Mouse (Mus musculus) lung, postnatal 25 days (tissue): ENCODE measurements at regions not wholly inside any gene's neighbourhood (a gene's known extent, or its start where the extent isn't known, plus 50 kb on each side); places are given as distances from the start of the nearest gene placed in this dataset.

Experiments used
- DNase-seq: peaks from one replicate; pipeline ENCODE4 v3.0.0; 2022; ENCODE audit warnings: low spot score

DNA sequence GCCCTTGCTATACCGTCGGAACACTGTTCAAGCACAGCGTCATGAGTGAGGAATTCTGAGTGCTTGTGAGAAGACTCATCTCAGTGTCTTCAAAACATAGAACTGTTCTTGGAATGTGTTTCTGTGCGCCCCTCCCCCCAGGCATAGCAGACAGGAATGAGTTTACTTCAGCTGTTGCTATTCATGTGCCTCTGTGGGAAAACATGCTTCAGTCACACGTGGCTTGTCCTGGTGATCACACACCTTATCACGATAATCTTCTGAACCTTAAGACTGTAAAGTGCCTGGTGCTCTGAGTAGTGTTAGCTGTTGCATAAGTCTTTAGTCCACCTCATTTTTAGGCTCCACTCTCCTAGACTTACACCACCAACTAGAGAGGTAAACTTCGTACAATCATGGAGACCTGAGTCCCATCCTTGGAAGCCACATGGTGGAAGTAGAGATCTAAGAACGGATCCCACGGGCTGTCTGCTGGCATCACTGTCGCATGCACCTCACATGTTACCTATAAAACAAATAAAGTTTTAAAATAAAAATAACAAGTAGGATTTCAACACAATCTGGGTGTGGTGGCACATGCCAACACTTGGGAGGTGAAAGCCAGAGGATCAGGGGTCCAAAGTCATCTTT, 1143.8 kb downstream of the 4930447A16Rik start:
- DNase-seq = peak; percentile 42

DNA sequence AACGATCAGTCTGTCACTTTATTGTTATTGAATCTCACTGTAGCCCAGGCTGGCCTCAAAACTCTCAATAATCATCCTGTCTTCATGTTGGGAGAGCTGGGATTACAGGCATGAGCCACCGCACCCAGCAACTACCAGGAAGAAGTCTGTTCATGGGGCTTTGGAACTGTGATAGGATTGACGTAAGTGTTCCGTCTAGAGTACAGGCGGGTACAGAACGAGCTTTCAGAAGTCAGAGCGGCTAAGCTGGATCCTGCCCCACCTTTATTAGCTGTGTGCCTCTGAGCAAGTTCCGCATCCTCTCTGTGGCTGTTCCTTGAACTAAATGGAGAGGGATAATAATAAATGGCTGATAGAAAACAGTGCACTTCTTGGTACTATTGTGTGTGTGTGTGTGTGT, 1144.8 kb downstream of the 4930447A16Rik start:
- peak; percentile 51 for DNase-seq

DNA sequence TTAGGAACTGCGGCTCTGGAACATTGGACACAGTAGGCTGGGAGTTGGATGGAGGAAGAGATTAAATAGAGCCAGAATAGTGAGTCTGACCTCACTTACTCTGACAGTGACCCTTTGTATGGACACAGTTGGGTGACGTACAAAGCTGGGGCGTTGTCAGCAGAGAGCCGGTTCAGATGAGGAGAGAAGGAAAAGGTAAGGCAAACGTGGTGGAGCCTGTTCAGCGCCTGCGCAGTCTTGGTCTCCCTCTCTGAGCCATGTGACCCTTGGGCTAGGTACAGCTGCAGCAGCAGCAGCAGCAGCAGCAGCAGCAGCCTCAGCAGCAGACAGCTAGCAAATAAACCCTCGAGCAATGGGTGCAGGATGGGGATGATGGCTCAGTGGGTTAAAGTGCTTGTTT, 1145.4 kb downstream of the 4930447A16Rik start:
- DNase-seq = peak; percentile 57

DNA sequence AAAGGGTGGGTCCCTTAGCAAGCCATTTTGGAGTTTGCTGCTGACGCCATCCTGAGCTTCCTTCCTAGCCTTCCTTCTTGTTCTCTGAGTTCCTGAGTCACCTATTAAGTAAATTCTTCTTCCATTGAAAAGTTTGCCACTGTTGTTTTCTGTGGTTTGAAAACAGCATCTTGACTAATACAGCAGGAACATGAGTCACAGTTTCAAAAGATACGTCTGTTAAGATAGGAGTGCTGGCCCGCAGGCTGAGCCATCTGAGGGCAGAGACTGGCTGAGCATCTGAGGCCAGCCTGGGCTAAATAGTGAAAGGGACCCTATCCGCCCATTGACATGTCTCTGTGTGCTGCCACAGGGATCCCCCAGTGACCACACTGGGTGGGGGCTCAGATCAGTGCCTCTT, 1147.3 kb downstream of the 4930447A16Rik start:
- no peak for DNase-seq

DNA sequence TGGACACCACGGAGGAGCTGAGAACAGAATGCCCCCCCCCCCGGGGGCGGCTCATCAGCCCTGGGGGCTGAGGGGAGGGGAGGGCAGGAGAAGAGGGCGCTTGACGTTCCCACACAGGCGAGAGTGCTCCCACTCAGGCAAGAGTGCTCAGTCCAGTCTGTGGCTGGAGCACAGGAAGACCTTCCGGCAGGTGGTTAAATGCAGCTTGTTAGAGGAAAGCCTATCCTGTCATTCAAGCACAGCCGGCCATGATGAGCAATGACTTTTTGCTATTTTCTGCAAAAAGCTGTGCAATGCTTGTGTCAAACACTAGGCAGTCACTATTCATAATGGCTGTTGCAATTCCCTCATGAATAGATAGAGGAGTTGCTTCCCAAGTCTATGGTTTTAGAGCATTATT, 1149.1 kb downstream of the 4930447A16Rik start:
- no peak for DNase-seq

DNA sequence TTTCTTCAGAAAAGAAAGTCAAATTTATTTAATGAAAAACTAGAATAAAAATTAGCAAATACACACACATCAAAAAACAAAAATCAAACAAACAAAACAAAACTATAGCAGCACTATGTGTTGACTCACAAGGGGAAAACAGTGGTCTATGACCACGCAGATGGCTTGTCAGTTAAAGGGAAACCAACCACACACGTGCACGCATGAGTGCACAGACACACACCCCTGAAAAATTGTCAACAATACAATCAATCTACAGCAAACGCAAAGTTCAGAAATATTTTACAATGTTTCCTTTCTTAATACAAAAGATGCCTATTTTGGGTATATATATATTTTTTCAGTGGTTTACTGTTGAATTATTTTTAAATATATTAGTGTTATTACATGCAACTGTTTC, 1149.9 kb downstream of the 4930447A16Rik start:
- no peak for DNase-seq

DNA sequence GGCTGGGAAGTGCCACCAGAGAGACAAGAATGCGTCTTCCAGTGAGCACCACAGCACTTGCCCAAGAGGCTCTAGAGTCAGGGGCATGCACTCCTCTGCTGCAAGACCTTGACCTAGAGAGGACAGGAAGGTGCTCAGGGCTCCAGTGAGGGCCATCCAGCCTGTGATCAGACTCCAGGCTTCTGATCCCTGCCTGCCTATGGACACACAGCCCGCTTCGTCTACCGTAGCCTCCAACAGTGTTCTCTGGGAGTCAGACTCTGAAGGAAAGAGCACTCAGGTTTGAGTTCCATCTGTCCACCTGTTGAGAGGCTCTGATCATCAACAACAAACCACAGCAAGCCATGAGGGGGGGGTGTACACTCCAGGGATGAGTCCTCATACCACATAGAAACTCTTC, 1152.3 kb downstream of the 4930447A16Rik start:
- DNase-seq = no peak

DNA sequence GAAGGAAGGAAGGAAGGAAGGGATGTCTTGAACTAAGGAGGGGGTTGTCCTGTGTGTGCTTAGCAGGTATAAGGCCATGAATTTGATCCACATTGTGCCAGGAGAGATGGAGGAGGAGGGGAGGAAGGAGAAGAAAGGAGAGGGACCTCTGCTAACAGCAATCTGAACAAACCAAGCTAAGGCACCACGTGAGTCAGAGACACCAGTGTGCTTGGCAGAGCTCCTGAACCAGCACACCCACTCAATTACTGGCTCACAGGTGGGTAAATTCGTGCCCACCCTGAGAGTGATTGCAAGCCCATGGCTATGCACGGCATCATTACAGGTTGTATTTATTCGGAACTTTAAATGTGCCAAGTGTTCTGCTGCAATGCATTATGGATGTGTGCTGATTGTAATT, 1154.1 kb downstream of the 4930447A16Rik start:
- DNase-seq = no peak

DNA sequence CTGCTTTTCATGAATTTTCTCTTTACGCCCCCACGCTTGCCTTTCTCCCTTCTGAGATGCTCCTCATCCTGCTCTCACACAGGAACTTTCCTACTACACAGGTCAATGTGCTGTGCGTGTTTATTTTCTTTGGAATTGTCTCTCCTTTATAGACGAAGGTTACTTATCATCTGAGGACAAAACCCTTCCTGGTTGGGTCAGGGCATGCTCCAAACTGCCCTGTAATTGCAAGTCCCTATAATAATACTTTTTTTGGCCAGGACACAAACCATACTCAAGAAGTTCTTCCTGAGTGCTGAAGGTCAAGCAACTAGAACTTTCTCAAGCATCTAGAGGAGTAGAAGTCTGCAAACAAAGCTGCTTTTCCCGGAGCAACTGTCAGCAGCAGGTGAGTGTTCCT, 1158.1 kb downstream of the 4930447A16Rik start:
- no peak for DNase-seq

DNA sequence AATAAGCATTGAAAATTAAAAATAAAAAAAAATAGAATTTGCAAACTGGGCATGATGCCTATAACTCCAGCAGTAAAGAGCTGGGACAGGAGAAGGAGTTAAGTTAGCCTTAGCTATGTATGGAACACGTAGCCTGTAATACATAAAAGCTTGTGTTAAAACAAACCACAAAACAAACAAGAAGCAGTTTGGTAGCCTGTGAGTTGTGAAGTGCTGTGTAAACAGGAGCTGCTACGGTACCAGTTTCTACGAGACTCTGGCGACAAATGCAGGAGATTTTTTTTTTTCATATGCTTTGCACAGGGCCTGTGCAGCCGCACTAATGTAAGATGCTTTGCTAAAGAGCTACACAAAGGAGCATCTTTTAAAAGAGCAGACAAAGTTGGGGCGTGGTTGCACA, 1159.1 kb downstream of the 4930447A16Rik start:
- peak; percentile 39 for DNase-seq

DNA sequence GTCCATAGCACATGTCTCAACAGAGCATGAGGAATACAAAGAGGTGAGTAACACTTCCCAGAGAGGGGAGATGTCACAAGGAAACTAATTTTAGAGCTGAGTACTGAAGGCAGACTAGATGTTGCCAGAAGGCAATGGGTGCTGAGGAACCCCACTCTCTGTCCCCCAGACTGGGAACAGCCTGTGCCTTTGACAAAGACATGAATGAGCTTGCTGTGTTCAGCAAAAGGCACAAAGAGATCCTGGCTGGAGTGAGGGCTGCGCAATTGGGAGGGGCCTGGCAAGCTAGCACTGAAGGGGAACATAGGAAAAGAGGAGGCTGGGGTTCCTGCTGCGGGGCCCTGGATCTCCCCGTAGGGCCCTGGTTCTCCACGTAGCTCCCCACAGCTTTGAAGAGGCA, 1160.3 kb downstream of the 4930447A16Rik start:
- DNase-seq = no peak

DNA sequence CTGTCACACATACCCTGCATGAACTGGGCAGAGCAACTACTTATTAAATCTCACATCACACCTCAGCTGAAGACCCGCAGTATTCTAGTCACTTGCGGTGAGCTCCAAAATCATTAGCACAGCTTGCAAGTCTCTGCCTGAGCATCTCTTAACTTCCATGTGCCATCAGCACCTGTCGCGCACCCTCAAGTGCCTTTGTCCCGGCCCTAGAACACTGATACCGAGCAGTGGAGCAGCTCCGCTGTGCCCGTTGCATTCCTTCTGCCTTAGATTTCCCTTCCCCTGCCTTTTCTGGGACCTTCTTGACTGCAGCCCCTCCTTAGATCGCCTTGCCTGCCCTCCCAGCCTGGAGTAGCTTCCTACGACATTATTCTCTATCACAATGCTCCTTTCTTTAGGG, 1161.2 kb downstream of the 4930447A16Rik start:
- no peak for DNase-seq

DNA sequence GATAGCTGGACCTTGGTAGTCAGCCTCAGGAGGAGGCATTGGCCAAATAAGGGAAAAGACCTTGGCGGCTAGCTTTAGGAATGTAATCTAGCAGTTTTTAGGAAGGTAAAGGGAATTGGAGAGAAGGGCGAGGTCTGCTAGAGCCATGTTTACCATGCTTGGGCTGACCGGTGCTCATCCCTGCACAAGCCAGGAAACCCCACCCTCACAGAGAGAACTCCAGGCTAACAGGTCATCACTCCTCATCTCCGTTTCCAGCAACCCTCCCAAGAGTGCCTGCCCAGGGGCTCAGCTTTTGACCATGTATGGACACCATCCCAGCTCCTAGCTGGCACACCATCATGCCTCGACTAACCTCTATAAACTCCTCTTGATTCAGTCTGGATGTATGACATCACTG, 1162.9 kb downstream of the 4930447A16Rik start:
- no peak for DNase-seq

DNA sequence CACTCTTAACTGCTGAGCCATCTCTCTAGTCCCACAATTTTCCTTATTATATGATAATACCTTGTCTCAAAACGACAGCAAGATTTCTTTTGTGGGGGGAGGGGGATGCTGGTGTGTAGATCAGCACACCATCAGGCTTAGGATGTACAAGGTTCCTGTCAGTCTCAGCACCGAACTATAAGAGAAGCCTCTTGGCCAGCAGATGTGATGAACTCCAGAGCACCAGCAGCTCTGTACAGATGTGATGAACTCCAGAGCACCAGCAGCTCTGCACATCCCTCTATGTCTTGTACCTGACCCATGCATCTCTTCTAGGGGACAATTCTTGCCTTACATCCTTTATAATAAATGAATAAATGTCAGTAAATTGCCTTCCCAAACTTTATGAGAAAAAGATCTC, 1163.7 kb downstream of the 4930447A16Rik start:
- no peak for DNase-seq

DNA sequence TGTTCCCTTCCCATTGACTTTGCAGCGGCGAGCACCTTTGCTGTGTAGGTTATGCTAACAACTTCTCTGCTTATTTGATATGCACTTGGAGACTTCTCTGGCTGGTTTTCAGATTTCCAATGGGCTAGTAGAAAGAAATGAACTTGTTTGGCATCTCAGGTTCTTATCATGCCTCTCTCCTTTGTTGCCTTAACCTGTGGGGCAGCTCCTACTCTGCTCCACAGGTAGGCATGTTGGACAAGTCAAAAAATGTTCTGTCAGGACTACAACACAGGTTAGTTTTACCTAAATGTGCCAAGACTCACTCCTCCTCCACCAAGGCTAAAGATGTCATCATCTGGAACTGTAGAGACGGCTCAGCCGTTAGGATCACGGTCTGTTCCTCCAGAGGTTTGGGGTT, 1164.3 kb downstream of the 4930447A16Rik start:
- peak; percentile 45 for DNase-seq

DNA sequence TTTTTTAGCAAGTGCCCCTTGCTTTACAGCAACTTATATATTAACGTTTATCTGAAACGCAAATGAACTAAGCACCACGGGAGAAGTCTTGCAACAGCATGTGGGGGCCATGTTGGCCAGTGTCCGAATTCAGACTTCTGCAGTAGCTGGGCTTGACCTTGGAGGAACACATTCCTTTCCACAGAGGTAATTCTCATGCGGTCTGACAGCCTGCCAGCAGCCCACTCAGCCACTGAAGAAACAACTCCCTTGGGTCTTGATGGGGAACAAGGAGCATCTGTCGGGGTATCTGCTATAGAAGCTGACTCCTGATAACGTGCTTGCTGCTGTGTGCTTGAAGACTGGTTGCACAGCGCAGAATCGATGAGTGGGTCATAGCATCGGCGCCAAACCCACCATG, 1168.7 kb downstream of the 4930447A16Rik start:
- DNase-seq = peak; percentile 76

DNA sequence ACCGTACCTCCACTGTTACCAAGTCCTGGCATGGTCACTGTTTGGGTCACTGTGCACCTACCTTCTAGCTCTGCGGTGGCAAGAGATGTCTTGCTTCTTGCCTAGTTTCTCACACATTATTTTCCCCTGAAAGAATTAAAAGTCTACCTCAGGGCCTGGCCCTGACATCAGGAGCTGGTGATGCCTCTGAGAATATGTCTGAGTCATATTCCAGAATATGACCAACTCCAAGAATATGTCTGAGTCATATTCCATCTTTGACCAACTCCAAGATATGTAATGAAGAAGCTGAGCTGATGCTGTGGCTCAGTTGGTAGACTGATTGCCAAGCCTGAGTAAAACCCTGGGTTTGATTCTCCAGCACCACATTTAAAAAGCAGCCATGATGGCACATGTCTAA, 1169.4 kb downstream of the 4930447A16Rik start:
- no peak for DNase-seq

DNA sequence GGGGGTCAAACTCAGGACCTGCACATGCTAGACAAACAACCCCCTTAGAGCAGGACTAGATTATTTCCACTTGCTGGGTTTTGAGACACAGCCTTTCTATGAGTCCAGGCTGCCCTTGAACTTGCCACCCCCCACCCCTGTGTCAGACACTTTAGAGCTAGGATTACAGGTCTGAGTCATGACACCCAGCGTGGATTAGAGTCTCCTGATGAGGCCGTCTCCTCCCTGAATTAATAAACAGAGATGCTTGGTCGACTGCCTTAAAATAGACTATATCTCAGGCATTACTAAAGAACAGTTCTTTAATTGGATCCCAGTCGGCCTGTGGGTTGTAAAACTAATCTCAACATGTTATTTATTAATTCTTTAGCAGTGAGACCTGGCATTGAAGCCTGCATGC, 1170.5 kb downstream of the 4930447A16Rik start:
- no peak for DNase-seq

DNA sequence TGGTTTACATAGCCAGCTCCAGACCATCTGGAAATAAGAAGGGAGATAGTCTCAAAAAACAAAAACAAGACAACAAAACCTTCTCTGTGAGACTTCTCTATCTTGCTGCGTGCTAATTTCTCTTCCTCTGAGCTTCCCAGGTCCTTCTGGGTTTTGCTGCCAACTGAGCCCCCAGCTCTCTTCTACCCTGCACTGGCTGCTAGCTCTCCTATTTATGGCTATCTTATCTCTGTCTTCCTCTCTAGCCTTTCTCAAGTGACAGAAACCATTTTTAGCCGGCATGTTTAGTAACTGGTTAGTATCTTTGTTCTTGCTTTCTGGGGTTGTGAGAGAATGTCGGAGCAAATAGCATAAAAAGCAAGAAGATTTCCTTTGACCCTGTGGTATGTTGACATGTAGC, 1172.1 kb downstream of the 4930447A16Rik start:
- no peak for DNase-seq

DNA sequence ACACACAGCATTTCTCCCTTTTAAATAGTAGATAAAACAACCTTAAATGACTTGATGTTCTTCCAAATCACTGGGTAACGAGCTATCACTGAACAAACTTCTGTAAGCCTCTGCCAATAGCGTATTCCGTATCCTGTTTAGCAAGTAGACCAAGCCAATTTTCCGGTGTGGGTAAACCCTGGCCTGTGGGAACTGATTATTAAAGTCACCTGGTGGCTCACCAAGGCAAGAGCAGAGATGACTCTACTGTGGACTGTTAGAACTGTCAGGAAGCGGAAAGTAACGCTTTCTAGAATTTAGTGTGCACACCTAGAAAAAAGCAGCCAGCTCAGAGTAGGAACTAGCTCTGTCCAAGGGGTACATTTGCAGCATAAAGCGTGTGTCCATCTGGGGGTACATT, 1176.1 kb downstream of the 4930447A16Rik start:
- DNase-seq = peak; percentile 51

DNA sequence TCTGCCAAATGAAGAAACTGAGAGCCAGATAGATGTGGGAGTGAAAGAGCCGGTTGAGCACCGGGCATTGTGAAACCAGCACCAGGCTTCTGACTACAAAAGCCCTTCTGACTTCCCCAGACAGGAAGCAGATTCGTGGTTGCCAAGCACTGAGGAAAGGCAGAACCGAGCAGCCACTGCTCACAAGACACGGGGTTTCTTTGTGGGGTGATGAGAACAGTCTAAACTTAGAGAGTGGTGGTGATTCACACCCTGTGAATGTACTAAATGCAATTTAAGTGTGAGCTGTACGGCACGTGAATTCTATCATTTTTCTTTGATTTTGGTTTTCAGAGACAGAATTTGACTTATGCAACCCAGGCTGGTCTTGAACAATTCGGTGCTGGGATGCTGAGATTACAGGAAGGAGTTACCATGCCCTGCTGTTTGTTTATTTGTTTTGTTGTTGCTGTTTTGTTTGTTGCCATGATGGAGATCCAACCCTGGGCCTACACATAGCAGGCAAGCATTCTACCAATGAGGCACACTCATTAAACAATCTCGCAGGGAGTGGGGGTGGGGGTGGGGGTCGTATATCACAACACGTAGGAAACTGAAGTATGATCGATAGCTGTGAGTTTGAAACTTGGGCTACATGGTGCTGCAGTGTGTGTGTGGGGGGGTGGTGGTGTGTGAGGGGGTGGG, 1177.0 kb downstream of the 4930447A16Rik start:
- peak; percentile 80 for DNase-seq

DNA sequence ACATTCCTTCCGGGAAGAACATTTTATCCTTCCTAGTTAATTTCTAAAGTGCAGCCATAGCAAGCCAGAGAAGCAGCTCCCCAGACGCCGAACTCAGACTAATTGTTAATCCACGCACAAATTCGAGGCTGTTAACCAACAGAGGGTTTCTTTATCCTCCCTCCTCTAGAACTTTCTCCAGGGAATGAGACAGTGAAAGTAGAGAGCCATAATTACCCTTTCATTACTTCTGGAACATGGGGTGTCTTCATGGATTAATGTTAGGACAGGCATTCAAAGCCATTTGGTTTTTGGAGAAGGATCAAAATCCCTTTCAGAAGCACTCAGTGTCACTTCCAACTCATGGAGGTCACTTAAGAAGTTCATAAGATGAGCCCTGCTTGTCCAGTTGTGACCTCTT, 1178.6 kb downstream of the 4930447A16Rik start:
- DNase-seq = no peak

DNA sequence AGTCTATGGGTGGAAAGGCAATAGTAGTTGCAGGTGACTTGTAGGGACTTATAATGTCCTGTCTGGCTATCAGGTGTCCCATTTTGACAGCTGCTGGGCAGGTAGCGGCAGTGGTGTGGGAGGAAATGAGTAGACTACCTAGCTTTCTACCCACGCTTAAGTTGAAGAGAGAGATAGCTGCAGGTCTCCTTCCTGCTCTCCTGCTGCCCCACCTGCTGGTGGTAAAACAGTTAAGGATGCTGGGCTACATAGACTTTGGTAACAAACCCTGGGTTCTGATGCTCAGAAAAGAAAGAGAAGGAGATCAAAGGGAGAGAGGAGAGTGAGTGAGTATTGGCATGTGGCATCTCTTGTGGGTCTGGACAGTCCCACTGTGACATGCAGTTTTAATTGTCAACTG, 1182.0 kb downstream of the 4930447A16Rik start:
- DNase-seq = peak; percentile 66
